In the genomic region with DNA sequence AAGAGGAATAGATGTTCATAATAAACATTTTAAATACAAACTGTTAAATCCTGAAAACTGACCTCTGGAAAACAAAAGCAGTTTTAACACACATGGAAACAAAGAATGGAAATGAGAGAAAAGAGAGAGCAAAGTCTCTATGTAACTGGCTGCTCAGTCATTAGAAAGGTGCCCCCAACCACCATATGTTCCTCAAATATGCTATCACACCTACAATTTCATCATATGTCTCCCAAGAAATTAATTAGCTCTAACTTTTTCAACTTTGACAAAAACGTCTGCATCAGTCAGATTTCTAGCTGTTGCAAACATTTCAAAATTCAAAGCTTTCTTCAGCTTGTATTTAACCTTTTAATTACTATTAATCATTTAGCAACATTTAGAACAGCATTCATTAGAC, we compare ENCODE assay signal across 32 mouse cellular contexts.
"Had no signal": no experiment of that assay in that cellular context is flagged by ENCODE, and none has a peak within 500 bp of the region (broad histone marks: within the 10 kb centered on the region; RNA-seq: fewer than 3 reads in every experiment).

No protein-coding gene starts in this region.

- H3K4me1 ChIP-seq: limb, embryonic 15.5 days; liver, embryonic 12.5 days; liver, embryonic 13.5 days; liver, embryonic 15.5 days; lung, embryonic 15.5 days; midbrain, embryonic 15.5 days; neural tube, embryonic 12.5 days had no signal

- H3K4me3 ChIP-seq: limb, embryonic 10.5 days; limb, embryonic 12.5 days; limb, embryonic 13.5 days; limb, embryonic 15.5 days; liver, embryonic 12.5 days; liver, embryonic 13.5 days; liver, embryonic 15.5 days; lung, embryonic 15.5 days; megakaryocyte, embryonic 14.5 days; midbrain, embryonic 10.5 days; midbrain, embryonic 12.5 days; midbrain, embryonic 13.5 days; midbrain, embryonic 15.5 days; myocyte; neural tube, embryonic 12.5 days had no signal

- H3K27me3 ChIP-seq: limb, embryonic 12.5 days; limb, embryonic 13.5 days; limb, embryonic 15.5 days; liver, embryonic 12.5 days; liver, embryonic 13.5 days; liver, embryonic 15.5 days; lung, embryonic 15.5 days; megakaryocyte, embryonic 14.5 days; midbrain, embryonic 12.5 days; midbrain, embryonic 13.5 days; midbrain, embryonic 15.5 days; neural tube, embryonic 12.5 days had no signal

- H3K36me3 ChIP-seq: limb, embryonic 10.5 days; limb, embryonic 12.5 days; limb, embryonic 13.5 days; limb, embryonic 15.5 days; liver, embryonic 12.5 days; liver, embryonic 13.5 days; liver, embryonic 15.5 days; lung, embryonic 15.5 days; midbrain, embryonic 10.5 days; midbrain, embryonic 12.5 days; midbrain, embryonic 13.5 days; midbrain, embryonic 15.5 days; neural tube, embryonic 12.5 days had no signal

- ATAC-seq: liver, embryonic 12.5 days; liver, postnatal 0 days; lung, postnatal 0 days; midbrain, embryonic 13.5 days; midbrain, embryonic 15.5 days; midbrain, embryonic 16.5 days had no signal

- H3K4me2 ChIP-seq: limb, embryonic 12.5 days; limb, embryonic 13.5 days; limb, embryonic 15.5 days; liver, embryonic 11.5 days; liver, embryonic 12.5 days; liver, embryonic 13.5 days; liver, embryonic 15.5 days; lung, embryonic 14.5 days; lung, embryonic 15.5 days; midbrain, embryonic 11.5 days; midbrain, embryonic 12.5 days; midbrain, embryonic 13.5 days; midbrain, embryonic 15.5 days; neural tube, embryonic 12.5 days had no signal

- DNase-seq: left cerebral cortex, postnatal 4 days; liver; liver, embryonic 13.5 days; liver, postnatal 0 days; lung, adult 18-20 months; lung, adult 2 months; lung, embryonic 14.5 days; lung, postnatal 10 days; lung, postnatal 14 days; lung, postnatal 36 days; lung, postnatal 4 days; midbrain, embryonic 14.5 days had no signal

- H3K27ac ChIP-seq: limb, embryonic 10.5 days; limb, embryonic 12.5 days; limb, embryonic 13.5 days; limb, embryonic 15.5 days; liver, embryonic 12.5 days; liver, embryonic 13.5 days; liver, embryonic 14.5 days; liver, embryonic 15.5 days; lung, embryonic 15.5 days; macrophage; midbrain, embryonic 10.5 days; midbrain, embryonic 12.5 days; midbrain, embryonic 13.5 days; midbrain, embryonic 15.5 days; neural tube, embryonic 12.5 days had no signal

- H3K9me3 ChIP-seq: limb, embryonic 10.5 days; limb, embryonic 12.5 days; limb, embryonic 13.5 days; limb, embryonic 15.5 days; liver, embryonic 12.5 days; liver, embryonic 13.5 days; liver, embryonic 15.5 days; lung, embryonic 15.5 days; megakaryocyte, embryonic 14.5 days; midbrain, embryonic 10.5 days; midbrain, embryonic 12.5 days; midbrain, embryonic 13.5 days; midbrain, embryonic 15.5 days; neural tube, embryonic 12.5 days had no signal

- H3K9ac ChIP-seq: limb, embryonic 12.5 days; limb, embryonic 13.5 days; limb, embryonic 15.5 days; liver, embryonic 12.5 days; liver, embryonic 13.5 days; liver, embryonic 14.5 days; liver, embryonic 15.5 days; liver, postnatal 0 days; lung, embryonic 14.5 days; lung, embryonic 15.5 days; midbrain, embryonic 12.5 days; midbrain, embryonic 13.5 days; midbrain, embryonic 15.5 days; neural tube, embryonic 12.5 days had no signal
